Mouse (Mus musculus): ENCODE data around the gene Arid4b.

Arid4b gene

DNA sequence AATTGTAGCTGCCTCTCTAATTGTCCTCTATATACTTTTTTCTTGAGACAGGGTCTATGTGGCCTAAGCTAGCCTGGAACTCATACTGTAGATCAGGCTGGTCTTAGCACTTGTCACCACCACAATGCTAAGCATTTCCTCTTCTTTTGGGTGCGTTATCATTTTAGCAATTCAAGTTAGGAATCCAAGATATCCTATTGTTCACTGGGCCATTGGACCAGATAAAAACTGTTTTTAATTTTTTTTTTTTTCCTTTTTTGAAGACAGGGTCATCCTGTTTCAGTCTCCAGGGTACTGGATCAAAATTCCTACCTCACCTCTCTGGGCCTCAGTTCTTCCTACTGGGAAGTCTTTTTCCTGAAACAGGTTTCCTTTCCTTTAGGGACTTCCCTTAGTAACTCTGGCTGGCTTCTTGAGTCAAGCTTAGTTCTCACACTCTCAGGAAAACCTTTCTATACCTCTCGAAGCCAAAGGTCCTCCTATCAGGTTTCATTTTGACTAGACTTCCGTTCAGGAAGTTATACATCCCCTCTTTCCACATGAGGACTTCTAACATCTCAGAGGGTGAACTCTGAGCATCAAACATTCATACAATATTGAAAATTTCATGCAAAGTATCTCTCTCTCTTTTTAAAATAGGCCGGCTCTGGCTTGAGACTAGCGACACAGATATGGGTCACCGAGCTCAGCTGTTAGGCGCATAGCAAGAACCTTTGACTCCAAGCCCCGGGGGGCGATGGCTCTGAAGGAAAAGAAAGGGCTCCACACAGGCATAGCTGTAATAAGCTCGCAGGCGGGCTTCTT, 621 bp upstream of the Arid4b start:
- DNase-seq (ENCODE audit: low spot score in 2 of 2): peak in 1 of 2 experiments; percentile 51

- DNase-seq (ENCODE audit: low spot score in 2 of 2): no peak
Measured at GRCm38 (mm10) chr13:14063942-14064271, 875 bp downstream of the Arid4b start.

GRCm38 (mm10) chr13:14064341-14065027, 1.5 kb downstream of the Arid4b start:
- DNase-seq (ENCODE audit: low spot score in 2 of 2): peak; percentile 67 to 70

- no peak for DNase-seq (ENCODE audit: low spot score in 2 of 2)
Measured at GRCm38 (mm10) chr13:14065028-14065380, 2.0 kb downstream of the Arid4b start.

- no peak for DNase-seq (ENCODE audit: low spot score in 2 of 2)
Measured at GRCm38 (mm10) chr13:14065701-14066100, 2.7 kb downstream of the Arid4b start.

DNA sequence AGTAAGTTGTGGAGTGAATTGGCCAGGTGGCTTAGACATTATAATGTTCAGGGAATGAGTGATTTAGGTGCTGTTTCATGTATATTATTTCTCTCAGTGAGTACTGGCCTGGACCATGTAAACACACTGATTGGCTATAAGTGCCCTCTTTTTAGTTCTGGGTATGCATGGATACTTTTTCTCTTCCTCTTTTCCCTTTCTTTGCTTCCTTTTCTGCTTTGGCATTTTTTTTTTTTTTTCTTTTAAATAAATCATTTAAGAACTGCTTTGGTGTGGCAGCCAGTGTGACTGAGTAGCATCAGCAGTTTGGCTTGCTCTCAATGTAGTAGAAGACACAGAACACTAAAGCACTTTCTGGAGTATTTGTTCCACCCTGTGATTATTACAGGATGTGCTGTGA, 5.0 kb downstream of the Arid4b start:
- no peak for DNase-seq (ENCODE audit: low spot score in 2 of 2)

DNA sequence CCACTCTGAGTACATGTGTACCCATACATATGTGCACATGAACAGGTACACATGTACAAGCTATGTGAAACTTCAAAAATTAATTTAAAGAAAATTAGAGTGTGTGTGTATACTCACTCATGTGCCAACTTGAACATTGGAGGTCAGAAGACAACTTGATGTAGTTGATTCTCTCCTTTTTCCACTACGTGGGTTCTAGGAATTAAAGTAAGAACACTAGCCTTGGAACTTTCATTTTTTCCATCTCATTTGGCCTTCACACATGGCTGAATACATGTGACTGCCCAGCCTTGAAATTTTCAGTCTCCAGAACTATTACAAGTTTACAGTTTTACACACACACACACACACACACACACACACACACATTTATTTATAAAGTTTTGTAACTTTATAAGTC, 6.3 kb downstream of the Arid4b start:
- DNase-seq (ENCODE audit: low spot score in 2 of 2): no peak

- no peak for DNase-seq (ENCODE audit: low spot score in 2 of 2)
Measured at GRCm38 (mm10) chr13:14074371-14074770, 11.3 kb downstream of the Arid4b start.

- no peak for DNase-seq (ENCODE audit: low spot score in 2 of 2)
Measured at GRCm38 (mm10) chr13:14075326-14075725, 12.3 kb downstream of the Arid4b start.

DNA sequence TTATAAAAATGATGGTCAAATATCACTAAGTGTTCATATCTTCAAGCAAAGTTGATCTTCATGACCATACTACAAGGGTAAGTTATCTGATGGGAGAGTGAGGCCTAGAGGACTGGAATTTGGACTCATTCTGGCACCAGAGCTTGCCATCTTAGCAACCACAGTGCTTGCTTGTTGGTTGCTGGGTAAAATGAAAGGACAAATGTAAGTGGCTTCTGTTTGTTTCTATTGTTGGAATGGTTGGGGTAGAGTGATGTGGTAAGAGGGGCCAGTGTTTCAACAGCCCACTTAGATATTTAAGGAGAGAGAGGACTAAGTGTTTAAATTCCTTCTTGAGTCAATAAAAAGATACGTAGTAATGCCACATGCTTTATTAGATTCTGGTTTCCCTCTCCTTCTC, 25.6 kb downstream of the Arid4b start:
- no peak for DNase-seq (ENCODE audit: low spot score in 2 of 2)

GRCm38 (mm10) chr13:14103026-14103425, 40.0 kb downstream of the Arid4b start:
- DNase-seq (ENCODE audit: low spot score in 2 of 2): no peak

DNA sequence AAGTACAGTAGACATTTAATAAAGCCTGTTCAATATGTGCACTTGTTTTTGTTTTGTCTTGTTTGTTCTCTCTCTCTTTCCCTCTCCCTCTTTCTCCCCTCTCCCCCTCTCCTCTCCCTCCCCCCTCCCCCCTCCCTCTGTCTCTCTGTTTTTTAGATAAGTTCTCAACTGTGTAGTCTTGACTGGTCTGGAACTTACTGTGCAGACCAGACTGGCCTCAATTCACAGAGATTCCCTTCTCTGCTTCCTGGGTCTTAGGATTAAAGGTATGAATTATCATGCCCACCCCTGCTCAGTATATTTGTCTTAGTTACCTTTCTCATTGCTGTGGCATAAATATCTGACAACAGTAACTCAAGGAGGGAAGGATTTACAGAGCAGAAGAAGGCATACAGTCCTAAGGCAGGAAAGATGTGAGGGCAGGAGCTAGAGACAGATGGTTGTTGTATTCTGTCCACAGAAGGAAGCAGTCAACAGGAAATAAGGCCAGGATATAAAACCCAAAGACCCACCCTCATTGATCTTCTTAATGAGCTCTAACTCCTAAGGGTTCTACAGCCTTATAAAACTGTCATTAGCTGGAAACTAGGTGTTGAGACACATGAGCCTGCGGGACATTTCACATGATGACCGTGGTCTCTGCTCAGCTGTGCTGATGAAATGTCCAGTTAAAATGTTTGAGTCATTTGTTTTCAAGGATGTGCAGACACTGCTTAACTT, 47.3 kb downstream of the Arid4b start:
- DNase-seq (ENCODE audit: low spot score in 2 of 2): no peak

GRCm38 (mm10) chr13:14111146-14111545, 48.1 kb downstream of the Arid4b start:
- no peak for DNase-seq (ENCODE audit: low spot score in 2 of 2)

DNA sequence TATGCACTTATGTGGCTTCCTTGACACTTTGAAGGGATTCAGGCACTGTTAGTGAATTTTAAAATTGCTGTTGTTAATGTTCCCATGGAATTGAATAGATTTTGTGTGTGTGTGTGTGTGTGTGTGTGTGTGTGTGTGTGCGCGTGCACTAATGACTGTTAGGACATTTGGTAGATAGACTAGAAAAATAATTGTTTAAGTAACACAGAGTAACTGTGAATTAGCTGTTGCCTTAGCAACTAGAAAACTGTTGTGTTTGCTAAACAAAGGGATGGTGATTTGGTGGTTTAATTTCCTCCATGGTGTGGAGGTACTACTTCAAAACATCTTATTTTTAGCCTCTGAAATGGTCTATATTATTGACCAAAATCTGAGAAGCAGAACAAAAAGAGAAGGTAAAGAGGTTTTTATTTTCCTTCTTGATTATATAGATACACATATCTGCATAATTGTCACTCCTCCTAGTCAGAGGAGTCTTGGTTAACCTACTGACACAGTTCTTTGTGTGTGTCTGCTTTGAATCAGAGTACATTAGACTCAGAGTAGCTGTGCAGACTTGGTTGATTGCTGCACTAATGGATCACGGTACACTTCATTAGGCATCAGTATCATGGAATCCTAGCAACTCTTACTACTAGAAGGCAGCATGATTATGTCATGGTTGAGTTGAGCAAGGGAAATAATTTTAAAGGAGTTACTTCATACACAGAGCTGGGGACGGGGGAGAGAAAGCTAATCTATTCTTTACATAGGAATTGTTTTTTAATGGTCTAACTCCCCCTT, 50.9 kb downstream of the Arid4b start:
- no peak for DNase-seq (ENCODE audit: low spot score in 2 of 2)

GRCm38 (mm10) chr13:14115805-14116204, 52.8 kb downstream of the Arid4b start:
- DNase-seq (ENCODE audit: low spot score in 2 of 2): no peak

GRCm38 (mm10) chr13:14131651-14132050, 68.6 kb downstream of the Arid4b start:
- no peak for DNase-seq (ENCODE audit: low spot score in 2 of 2)

- peak in 1 of 2 experiments; percentile 21 for DNase-seq (ENCODE audit: low spot score in 2 of 2)
Measured at GRCm38 (mm10) chr13:14142294-14142966, 79.4 kb downstream of the Arid4b start.

- DNase-seq (ENCODE audit: low spot score in 2 of 2): no peak
Measured at GRCm38 (mm10) chr13:14177989-14178388, 115.0 kb downstream of the Arid4b start.

- DNase-seq (ENCODE audit: low spot score in 2 of 2): no peak
Measured at GRCm38 (mm10) chr13:14179669-14180068, 116.6 kb downstream of the Arid4b start.

DNA sequence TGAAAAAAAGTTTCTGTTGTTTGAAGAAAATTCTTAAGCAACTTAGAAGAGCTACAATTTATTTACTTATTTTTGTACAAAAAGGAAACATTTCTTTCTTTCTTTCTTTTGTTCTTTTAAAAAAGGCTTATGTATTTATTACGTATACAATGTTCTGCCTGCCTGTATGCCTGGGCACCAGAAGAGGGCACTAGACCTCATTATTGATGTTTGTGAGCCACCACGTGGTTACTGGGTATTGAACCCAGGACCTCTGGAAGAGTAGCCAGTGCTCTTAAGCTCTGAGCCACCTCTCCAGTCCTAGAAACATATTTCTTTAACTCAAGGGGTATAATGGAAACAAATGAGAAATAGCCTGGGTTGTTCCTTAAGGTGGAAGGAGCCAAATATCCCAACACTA, 182.9 kb downstream of the Arid4b start:
- no peak for DNase-seq (ENCODE audit: low spot score in 2 of 2)
